Mouse (Mus musculus) adrenal gland, adult 2 months (tissue): ENCODE results near the gene Irf2bpl. TPM values are rescaled to one million over a fixed set of nuclear protein-coding genes. Genes with fewer than 3 reads are reported as not detected.
A peak's percentile ranks its signal among the peaks of the same experiment; 100 is the strongest.

Source experiments
- DNase-seq: peaks from one replicate; pipeline ENCODE4 v3.0.0; 2021
- polyA plus RNA-seq: library from polyadenylated mRNA; depleted of rRNA; stranded (reverse); fragments of >200 nt; gene quantifications from 2 replicates; pipeline ENCODE4 v1.2.3, GENCODE M21; 2012; rRNA removed
- total RNA-seq, 2 experiments: library from RNA; stranded (reverse); gene quantifications; 2 replicates each; pipeline ENCODE4 v1.2.3; 2021

The Irf2bpl gene
- total and polyA plus RNA-seq, 3 experiments = 51.1 to 122 (median 79.5) TPM

DNA sequence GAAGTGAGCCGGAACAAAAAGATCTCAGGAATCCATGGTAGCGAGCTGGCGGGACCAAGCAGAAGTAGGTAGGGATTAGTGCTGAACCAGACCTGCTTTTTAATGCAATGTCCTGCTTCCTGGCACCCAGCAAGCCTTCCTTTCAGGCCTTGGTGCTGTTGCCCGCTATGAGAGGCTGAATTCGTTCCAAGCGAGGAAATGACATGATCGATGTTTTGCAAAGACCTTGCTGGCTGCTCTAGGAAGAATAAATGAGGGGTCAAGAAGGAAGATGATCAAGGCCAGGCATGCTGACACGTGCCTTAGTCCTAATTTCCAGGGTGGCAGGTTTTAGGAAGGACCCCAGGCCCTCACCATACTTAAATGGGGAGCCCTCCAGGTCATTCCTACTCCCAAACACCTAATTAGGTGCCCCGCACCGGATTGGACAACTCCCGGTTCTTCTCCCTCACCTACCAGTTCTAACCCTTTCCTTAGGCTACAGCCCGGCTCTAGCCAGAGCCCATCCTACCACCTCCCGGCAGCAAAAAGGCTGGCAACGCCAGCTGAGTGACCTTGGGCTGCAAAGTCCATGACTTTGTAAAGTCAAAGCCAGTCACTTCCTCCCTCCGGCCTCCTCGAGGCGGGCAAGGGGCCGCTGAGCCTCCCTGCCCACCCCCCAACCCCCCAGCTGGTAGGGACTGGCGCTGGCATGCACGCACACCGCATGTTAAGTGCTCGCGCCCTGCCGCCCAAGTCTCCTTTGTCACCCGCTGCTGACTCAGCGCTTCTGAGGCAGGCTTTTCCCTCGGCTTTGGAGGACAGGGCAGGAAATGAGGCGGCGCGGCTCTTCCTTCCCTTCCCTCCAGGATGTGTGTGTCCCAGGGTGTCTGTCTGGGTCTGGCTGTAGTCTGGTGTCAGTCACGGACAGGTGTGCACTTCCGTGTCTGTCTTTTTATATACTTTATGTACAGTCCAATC, 52.7 kb downstream of the Irf2bpl start:
- DNase-seq = peak; percentile 90

Other genes starting within 250 kb of the Irf2bpl start
- 1 to 10 TPM; 2.9 to 4.8 TPM for gene Vash1, start 206.1 kb downstream of the Irf2bpl start, total RNA-seq
- gene Vash1, start 206.1 kb downstream of the Irf2bpl start, polyA plus RNA-seq = 4.8 and 6.8 TPM in 2 replicates
- 1 to 10 TPM; 2.3 to 5.1 TPM for gene Angel1, start 158.3 kb downstream of the Irf2bpl start, total RNA-seq
- gene Angel1, start 158.3 kb downstream of the Irf2bpl start, polyA plus RNA-seq = 2.7 and 3.7 TPM in 2 replicates
- not detected for gene Lrrc74a, start 150.4 kb downstream of the Irf2bpl start, total RNA-seq
- gene Lrrc74a, start 150.4 kb downstream of the Irf2bpl start, polyA plus RNA-seq = not detected in 2 replicates
- 10 to 100 TPM; 17.9 to 29.3 TPM for gene Cipc, start 62.2 kb upstream of the Irf2bpl start, total RNA-seq
- gene Cipc, start 62.2 kb upstream of the Irf2bpl start, polyA plus RNA-seq = 38.5 and 39.8 TPM in 2 replicates
- gene Zdhhc22, start 105.6 kb upstream of the Irf2bpl start, total RNA-seq = 1 to 10 TPM; 1.2 to 1.4 TPM
- 3.1 and 5.2 TPM in 2 replicates for gene Zdhhc22, start 105.6 kb upstream of the Irf2bpl start, polyA plus RNA-seq
- 1 to 10 TPM; 1.3 to 2.4 TPM for gene Tmem63c, start 136.5 kb upstream of the Irf2bpl start, total RNA-seq
- gene Tmem63c, start 136.5 kb upstream of the Irf2bpl start, polyA plus RNA-seq = 1.0 and 1.8 TPM in 2 replicates
- gene Ngb, start 217.7 kb upstream of the Irf2bpl start, total RNA-seq = 1 to 10 TPM; 1.9 to 2.3 TPM
- gene Ngb, start 217.7 kb upstream of the Irf2bpl start, polyA plus RNA-seq = 4.0 and 7.9 TPM in 2 replicates